Mouse (Mus musculus): Measurements from ENCODE around the gene Nxpe5. TPM values are rescaled to one million over a fixed set of nuclear protein-coding genes. Genes with fewer than 3 reads are reported as not detected.

The Nxpe5 gene
- total and polyA plus RNA-seq, 2 experiments from 2014 or later = not detected

DNA sequence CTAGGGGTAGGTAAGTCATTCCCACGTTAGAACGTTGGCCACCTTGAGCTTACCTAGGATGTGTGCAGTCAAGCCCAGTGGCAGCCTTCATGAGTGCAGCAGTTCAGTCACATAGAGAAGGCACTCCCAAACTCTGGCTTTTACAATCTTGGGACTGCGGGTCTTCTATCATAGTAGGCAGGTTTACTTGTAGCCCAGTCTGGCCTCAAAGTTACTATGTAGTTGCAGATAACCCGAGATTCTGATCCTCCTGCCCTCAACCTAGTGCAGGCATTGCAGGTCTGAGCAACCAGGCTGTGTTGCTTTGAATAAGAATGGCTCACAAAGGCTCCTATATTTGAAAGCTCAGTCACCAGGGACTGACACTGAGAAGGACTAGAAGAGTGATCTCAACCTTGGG lies 793 bp downstream of the Nxpe5 start:
- Histone ChIP-seq H3K27me3 (ENCODE audit: insufficient read depth, low read length) (no peaks in the 10 kb centered on the region), H3K4me1 (ENCODE audit: insufficient read depth) (no peaks in the 10 kb centered on the region), H3K27ac (ENCODE audit: low read depth, low read length) (no peak overlapping the region), H3K4me3 (ENCODE audit: low read depth, low read length) (no peak overlapping the region), H3K9ac (no peak overlapping the region), H3K9me3 (ENCODE audit: low read length) (no peaks in the 10 kb centered on the region), H3K36me3 (ENCODE audit: insufficient read depth) (no peaks in the 10 kb centered on the region), H3K4me2 (ENCODE audit: low read depth) (no peak overlapping the region)
- no peak for TF ChIP-seq CTCF (IDR thresholded peaks at IDR 0.05; ENCODE audit: low read depth)
- no peak for ATAC-seq
- no peak for DNase-seq
- 75% methylated on average over 4 of the region's 4 CpGs for WGBS

DNA sequence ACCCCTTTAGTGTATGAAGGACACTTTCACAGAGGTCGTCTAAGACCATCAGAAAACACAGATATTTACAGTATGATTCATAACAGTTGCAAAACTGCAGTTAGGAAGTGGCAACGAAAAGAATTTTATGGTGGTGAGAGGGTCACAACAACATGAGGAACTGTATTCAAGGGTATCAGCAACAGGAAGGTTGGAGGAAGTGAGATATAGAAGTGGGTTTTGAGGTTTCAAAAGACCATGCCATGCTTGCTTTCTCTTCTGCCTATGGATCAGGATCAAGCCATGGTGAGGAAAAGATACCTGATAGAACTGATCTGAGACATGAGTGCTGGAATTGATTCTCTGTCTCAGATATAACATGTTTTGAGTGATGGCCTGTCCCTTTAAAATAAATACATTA lies 1.7 kb downstream of the Nxpe5 start:
- H3K9ac ChIP-seq = no peak overlapping the region
- H3K27me3 ChIP-seq (ENCODE audit: insufficient read depth, low read length) = no peaks in the 10 kb centered on the region
- DNase-seq (no peak), ATAC-seq (no peak)
- no peaks in the 10 kb centered on the region for H3K36me3 ChIP-seq (ENCODE audit: insufficient read depth)
- no peak overlapping the region for H3K4me2 ChIP-seq (ENCODE audit: low read depth)
- WGBS = 74% methylated on average over 2 of the region's 2 CpGs
- TF ChIP-seq CTCF (IDR thresholded peaks at IDR 0.05; ENCODE audit: low read depth) = no peak
- no peak overlapping the region for H3K4me3 ChIP-seq (ENCODE audit: low read depth, low read length)
- H3K27ac ChIP-seq (ENCODE audit: low read depth, low read length) = no peak overlapping the region
- H3K9me3 ChIP-seq (ENCODE audit: low read length) = no peaks in the 10 kb centered on the region
- no peaks in the 10 kb centered on the region for H3K4me1 ChIP-seq (ENCODE audit: insufficient read depth)

DNA sequence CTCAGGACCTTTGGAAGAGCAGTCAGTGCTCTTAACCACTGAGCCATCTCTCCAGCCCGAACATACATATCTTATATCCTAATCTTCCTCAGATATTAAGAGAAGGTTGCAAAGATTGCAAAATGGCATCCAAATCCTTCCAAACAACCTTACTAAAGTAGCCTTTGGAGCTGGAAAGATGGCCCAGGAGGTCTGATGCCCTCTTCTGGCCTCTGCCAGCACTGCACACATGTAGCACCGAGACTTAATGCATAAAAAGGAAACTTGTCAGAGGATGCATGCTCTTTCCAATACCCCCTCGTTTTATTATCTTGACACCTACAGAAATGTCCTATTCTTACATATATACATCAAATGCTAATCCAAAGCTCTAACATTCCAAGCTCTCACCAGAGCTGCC lies 2.3 kb downstream of the Nxpe5 start:
- no peak overlapping the region for H3K4me2 ChIP-seq (ENCODE audit: low read depth)
- H3K9ac ChIP-seq = no peak overlapping the region
- no peak for ATAC-seq
- no peak overlapping the region for H3K27ac ChIP-seq (ENCODE audit: low read depth, low read length)
- TF ChIP-seq CTCF (IDR thresholded peaks at IDR 0.05; ENCODE audit: low read depth) = peak; percentile 44
- H3K4me1 ChIP-seq (ENCODE audit: insufficient read depth) = no peaks in the 10 kb centered on the region
- H3K27me3 ChIP-seq (ENCODE audit: insufficient read depth, low read length) = no peaks in the 10 kb centered on the region
- no peaks in the 10 kb centered on the region for H3K36me3 ChIP-seq (ENCODE audit: insufficient read depth)
- H3K9me3 ChIP-seq (ENCODE audit: low read length) = no peaks in the 10 kb centered on the region
- no peak for DNase-seq
- 61% methylated on average over 3 of the region's 3 CpGs for WGBS
- no peak overlapping the region for H3K4me3 ChIP-seq (ENCODE audit: low read depth, low read length)

DNA sequence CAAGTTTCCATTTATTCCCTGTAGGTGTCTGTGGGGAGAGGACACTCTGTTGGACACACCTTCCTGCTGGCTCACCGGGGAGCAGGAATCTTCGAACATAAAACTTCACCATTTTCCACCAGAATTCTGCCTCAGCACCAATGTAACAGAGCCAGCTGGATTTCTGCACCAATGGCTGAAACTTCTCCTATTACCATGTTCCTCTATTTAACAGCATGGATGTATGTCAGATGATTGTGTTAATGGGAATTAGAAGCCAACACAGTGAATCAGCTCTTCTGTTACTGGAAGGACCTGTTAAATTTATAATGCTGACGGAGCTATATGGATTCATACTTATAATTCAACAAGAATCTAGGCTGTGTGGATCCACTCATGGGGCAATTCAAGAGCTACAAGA lies 3.8 kb downstream of the Nxpe5 start:
- 98% methylated on average over 3 of the region's 3 CpGs for WGBS
- no peak overlapping the region for H3K9ac ChIP-seq
- H3K4me2 ChIP-seq (ENCODE audit: low read depth) = no peak overlapping the region
- TF ChIP-seq CTCF (IDR thresholded peaks at IDR 0.05; ENCODE audit: low read depth) = no peak
- no peaks in the 10 kb centered on the region for H3K36me3 ChIP-seq (ENCODE audit: insufficient read depth)
- DNase-seq (no peak), ATAC-seq (no peak)
- no peaks in the 10 kb centered on the region for H3K4me1 ChIP-seq (ENCODE audit: insufficient read depth)
- H3K4me3 ChIP-seq (ENCODE audit: low read depth, low read length) = no peak overlapping the region
- H3K27ac ChIP-seq (ENCODE audit: low read depth, low read length) = no peak overlapping the region
- no peaks in the 10 kb centered on the region for H3K27me3 ChIP-seq (ENCODE audit: insufficient read depth, low read length)
- H3K9me3 ChIP-seq (ENCODE audit: low read length) = no peaks in the 10 kb centered on the region

DNA sequence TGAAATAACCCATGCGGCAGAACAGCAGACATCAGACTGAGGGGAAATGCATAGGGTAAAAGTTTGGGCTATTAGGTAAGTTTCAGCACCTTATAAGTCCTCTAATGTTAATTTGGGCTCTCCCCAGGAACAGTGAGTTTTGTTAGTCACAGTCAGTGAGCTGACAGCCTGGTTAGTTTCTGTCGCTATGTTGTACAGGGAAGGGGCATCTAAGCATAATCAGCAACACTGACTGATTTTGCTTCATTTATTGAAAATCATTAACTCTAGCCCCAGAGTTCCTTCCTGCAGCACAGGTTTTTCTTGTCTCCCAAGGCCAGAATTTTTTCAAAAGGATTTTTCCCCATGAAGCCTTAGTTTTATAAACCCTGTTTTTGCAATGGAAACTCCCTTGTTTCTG lies 8.1 kb downstream of the Nxpe5 start:
- H3K4me1 ChIP-seq (ENCODE audit: insufficient read depth) = no peaks in the 10 kb centered on the region
- DNase-seq (no peak), ATAC-seq (no peak)
- TF ChIP-seq CTCF (IDR thresholded peaks at IDR 0.05; ENCODE audit: low read depth) = no peak
- H3K27me3 ChIP-seq (ENCODE audit: insufficient read depth, low read length) = no peaks in the 10 kb centered on the region
- no peak overlapping the region for H3K9ac ChIP-seq
- H3K9me3 ChIP-seq (ENCODE audit: low read length) = no peaks in the 10 kb centered on the region
- WGBS = 83% methylated on average over 2 of the region's 2 CpGs
- no peaks in the 10 kb centered on the region for H3K36me3 ChIP-seq (ENCODE audit: insufficient read depth)
- H3K27ac ChIP-seq (ENCODE audit: low read depth, low read length) = no peak overlapping the region
- H3K4me3 ChIP-seq (ENCODE audit: low read depth, low read length) = no peak overlapping the region
- no peak overlapping the region for H3K4me2 ChIP-seq (ENCODE audit: low read depth)

DNA sequence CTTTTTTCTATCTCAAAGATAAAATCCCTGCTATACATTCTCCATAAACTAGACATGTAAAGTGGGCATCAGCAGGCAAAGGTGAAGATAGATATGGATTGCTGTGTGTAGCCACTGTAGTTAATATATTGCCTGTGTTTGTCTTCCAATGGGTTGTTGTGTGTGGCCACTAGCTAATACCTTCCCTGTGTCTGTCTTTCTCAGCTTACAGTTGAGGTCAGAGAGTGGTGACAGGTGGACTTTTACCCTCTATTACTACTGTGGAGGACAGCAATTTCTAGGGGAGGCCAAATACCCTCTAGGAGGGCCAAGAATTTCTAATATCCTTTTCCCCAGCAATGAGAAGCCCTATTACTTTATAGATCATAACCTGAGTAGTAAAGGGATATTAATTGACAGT lies 8.5 kb downstream of the Nxpe5 start:
- ATAC-seq (no peak), DNase-seq (no peak)
- Histone ChIP-seq H3K4me2 (ENCODE audit: low read depth) (no peak overlapping the region), H3K27ac (ENCODE audit: low read depth, low read length) (no peak overlapping the region), H3K4me1 (ENCODE audit: insufficient read depth) (no peaks in the 10 kb centered on the region), H3K27me3 (ENCODE audit: insufficient read depth, low read length) (no peaks in the 10 kb centered on the region), H3K4me3 (ENCODE audit: low read depth, low read length) (no peak overlapping the region), H3K36me3 (ENCODE audit: insufficient read depth) (no peaks in the 10 kb centered on the region), H3K9me3 (ENCODE audit: low read length) (no peaks in the 10 kb centered on the region), H3K9ac (no peak overlapping the region)
- TF ChIP-seq CTCF (IDR thresholded peaks at IDR 0.05; ENCODE audit: low read depth) = no peak

DNA sequence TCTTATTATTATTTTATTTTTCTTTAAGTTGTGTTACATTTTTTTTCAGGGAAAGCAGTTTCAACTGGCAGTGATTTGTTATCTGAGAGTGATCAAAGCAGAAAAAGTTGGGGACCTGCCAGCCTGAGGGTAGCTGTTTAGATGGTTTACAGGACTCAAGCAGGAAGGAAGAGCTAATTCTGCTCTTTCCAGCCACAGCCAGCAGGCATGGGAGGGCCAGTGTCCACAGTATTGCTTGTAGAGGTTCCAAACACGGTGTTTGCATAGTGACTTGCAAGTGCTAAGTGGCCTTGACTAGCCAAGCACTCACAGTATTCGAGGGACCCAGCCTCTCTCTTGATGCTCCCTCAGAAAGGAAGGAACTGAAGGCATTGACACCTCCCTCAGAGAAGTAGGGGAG lies 15.8 kb downstream of the Nxpe5 start:
- H3K9ac ChIP-seq = no peak overlapping the region
- H3K4me3 ChIP-seq (ENCODE audit: low read depth, low read length) = no peak overlapping the region
- ATAC-seq (no peak), DNase-seq (no peak)
- H3K9me3 ChIP-seq (ENCODE audit: low read length) = no peaks in the 10 kb centered on the region
- H3K27ac ChIP-seq (ENCODE audit: low read depth, low read length) = no peak overlapping the region
- no peaks in the 10 kb centered on the region for H3K27me3 ChIP-seq (ENCODE audit: insufficient read depth, low read length)
- H3K36me3 ChIP-seq (ENCODE audit: insufficient read depth) = no peaks in the 10 kb centered on the region
- TF ChIP-seq CTCF (IDR thresholded peaks at IDR 0.05; ENCODE audit: low read depth) = no peak
- no peak overlapping the region for H3K4me2 ChIP-seq (ENCODE audit: low read depth)
- WGBS = 61% methylated on average over 2 of the region's 2 CpGs
- H3K4me1 ChIP-seq (ENCODE audit: insufficient read depth) = no peaks in the 10 kb centered on the region

DNA sequence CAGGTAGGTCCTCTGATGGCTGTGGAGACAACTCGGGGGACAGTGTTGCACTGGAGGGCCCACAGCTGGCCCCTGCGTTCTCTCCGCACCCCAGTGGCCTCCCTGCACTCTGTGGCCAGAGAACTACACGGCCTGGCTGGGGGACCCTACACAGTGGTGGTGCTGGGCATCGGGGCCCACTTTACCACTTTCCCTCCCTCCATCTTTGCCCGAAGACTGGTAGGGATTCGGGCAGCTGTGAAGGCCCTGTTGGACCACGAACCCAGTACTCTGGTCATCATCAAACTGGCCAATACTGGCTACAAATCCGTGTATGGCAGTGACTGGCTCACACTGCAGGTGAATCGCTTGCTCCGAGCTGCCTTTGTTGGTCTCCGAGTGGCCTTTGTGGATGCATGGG lies 25.4 kb downstream of the Nxpe5 start:
- no peak for DNase-seq
- Histone ChIP-seq H3K27me3 (ENCODE audit: insufficient read depth, low read length) (no peaks in the 10 kb centered on the region), H3K4me3 (ENCODE audit: low read depth, low read length) (no peak overlapping the region)

More for the DNA sequence above, 25.4 kb downstream of the Nxpe5 start:
- WGBS = 86% methylated on average over 12 of the region's 12 CpGs
- H3K9ac ChIP-seq = no peak overlapping the region
- H3K9me3 ChIP-seq (ENCODE audit: low read length) = no peaks in the 10 kb centered on the region
- ATAC-seq = no peak
- no peak for TF ChIP-seq CTCF (IDR thresholded peaks at IDR 0.05; ENCODE audit: low read depth)
- no peaks in the 10 kb centered on the region for H3K36me3 ChIP-seq (ENCODE audit: insufficient read depth)
- H3K4me1 ChIP-seq (ENCODE audit: insufficient read depth) = peaks cover 5% of the 10 kb centered on the region
- no peak overlapping the region for H3K4me2 ChIP-seq (ENCODE audit: low read depth)
- no peak overlapping the region for H3K27ac ChIP-seq (ENCODE audit: low read depth, low read length)

Measured in forebrain, postnatal 0 days (tissue).